In genomic region chr6:135269626-135270025, GRCm38 (mm10) we compare ENCODE assay signal across 28 mouse cellular contexts. TPM values are rescaled to one million over a fixed set of nuclear protein-coding genes. Genes with fewer than 3 reads are reported as not detected.
DNase-seq lines count a peak whose midpoint lies in the region; ATAC-seq and TF ChIP-seq lines count a peak whose summit lies in the region.
"Had no signal": no experiment of that assay in that cellular context is flagged by ENCODE, and none has a peak within 500 bp of the region (broad histone marks: within the 10 kb centered on the region; RNA-seq: fewer than 3 reads in every experiment).

No protein-coding gene starts in this region.

- no peak overlapping the region for H3K4me3 ChIP-seq in kidney, embryonic 15.5 days (replicated peaks)
- no peak overlapping the region for H3K4me3 ChIP-seq in lung, embryonic 16.5 days (ENCODE audit: low read length)
- H3K4me3 ChIP-seq in stomach, embryonic 15.5 days (replicated peaks), result no peak overlapping the region
- H3K4me3 ChIP-seq in stomach, postnatal 0 days (ENCODE audit: low read depth, low read length), result no peak overlapping the region
- H3K4me3 ChIP-seq: embryonic facial prominence, embryonic 10.5 days; embryonic facial prominence, embryonic 13.5 days; erythroblast, embryonic 14.5 days; forebrain, embryonic 12.5 days; forebrain, embryonic 15.5 days; heart, adult 2 months; heart, embryonic 15.5 days had no signal

- H3K9me3 ChIP-seq in kidney, embryonic 15.5 days (replicated peaks), result no peaks in the 10 kb centered on the region
- H3K9me3 ChIP-seq in lung, embryonic 16.5 days (ENCODE audit: control insufficient read depth, low read length), result no peaks in the 10 kb centered on the region
- no peaks in the 10 kb centered on the region for H3K9me3 ChIP-seq in stomach, embryonic 15.5 days
- no peaks in the 10 kb centered on the region for H3K9me3 ChIP-seq in stomach, postnatal 0 days (ENCODE audit: control insufficient read depth, low read length)
- H3K9me3 ChIP-seq: embryonic facial prominence, embryonic 10.5 days; embryonic facial prominence, embryonic 13.5 days; forebrain, embryonic 12.5 days; forebrain, embryonic 15.5 days; heart, embryonic 15.5 days had no signal

- TF ChIP-seq EP300 in stomach, postnatal 0 days (optimal IDR thresholded peaks at IDR 0.05), result no peak

- no peak overlapping the region for H3K9ac ChIP-seq in kidney, embryonic 15.5 days
- no peak overlapping the region for H3K9ac ChIP-seq in lung, embryonic 16.5 days (ENCODE audit: low read length)
- no peak overlapping the region for H3K9ac ChIP-seq in stomach, embryonic 15.5 days
- H3K9ac ChIP-seq in stomach, postnatal 0 days (ENCODE audit: low read length), result no peak overlapping the region
- H3K9ac ChIP-seq: embryonic facial prominence, embryonic 13.5 days; forebrain, embryonic 12.5 days; forebrain, embryonic 15.5 days; heart, embryonic 15.5 days; hindbrain, embryonic 14.5 days had no signal

- TF ChIP-seq CTCF in stomach, postnatal 0 days (IDR thresholded peaks at IDR 0.05; ENCODE audit: low read depth), result no peak
- no peak for TF ChIP-seq CTCF in brain, embryonic 14.5 days (IDR thresholded peaks at IDR 0.05; ENCODE audit: borderline replicate concordance, extremely low read depth, insufficient read depth, insufficient read length)

- no peak overlapping the region for H3K27ac ChIP-seq in kidney, embryonic 15.5 days
- 0 out of 2 replicates have a peak overlapping the region, but pooled peaks have one; percentile 18 for H3K27ac ChIP-seq in lung, embryonic 16.5 days (ENCODE audit: low read length)
- no peak overlapping the region for H3K27ac ChIP-seq in stomach, embryonic 15.5 days
- no peak overlapping the region for H3K27ac ChIP-seq in stomach, postnatal 0 days (replicated peaks)
- H3K27ac ChIP-seq: embryonic facial prominence, embryonic 10.5 days; embryonic facial prominence, embryonic 13.5 days; forebrain, embryonic 12.5 days; forebrain, embryonic 15.5 days; heart, adult 2 months; heart, embryonic 15.5 days; hindbrain, embryonic 14.5 days; hindbrain, postnatal 0 days had no signal

- H3K27me3 ChIP-seq in kidney, embryonic 15.5 days, result no peaks in the 10 kb centered on the region
- H3K27me3 ChIP-seq in lung, embryonic 16.5 days (ENCODE audit: control insufficient read depth, insufficient read depth, low read depth, low read length), result no peaks in the 10 kb centered on the region
- H3K27me3 ChIP-seq in stomach, embryonic 15.5 days (replicated peaks), result no peaks in the 10 kb centered on the region
- H3K27me3 ChIP-seq in stomach, postnatal 0 days (ENCODE audit: control insufficient read depth, insufficient read depth, low read length), result no peaks in the 10 kb centered on the region
- H3K27me3 ChIP-seq: embryonic facial prominence, embryonic 13.5 days; forebrain, embryonic 15.5 days; heart, embryonic 15.5 days had no signal

- H3K4me2 ChIP-seq in kidney, embryonic 15.5 days, result no peak overlapping the region
- no peak overlapping the region for H3K4me2 ChIP-seq in lung, embryonic 16.5 days (ENCODE audit: low read depth, low read length)
- H3K4me2 ChIP-seq in stomach, embryonic 15.5 days, result no peak overlapping the region
- no peak overlapping the region for H3K4me2 ChIP-seq in stomach, postnatal 0 days (replicated peaks; ENCODE audit: low read depth)
- H3K4me2 ChIP-seq: embryonic facial prominence, embryonic 13.5 days; forebrain, embryonic 12.5 days; forebrain, embryonic 15.5 days; heart, embryonic 11.5 days; heart, embryonic 15.5 days; hindbrain, embryonic 14.5 days had no signal

- H3K4me1 ChIP-seq in kidney, embryonic 15.5 days, result peaks cover 12% of the 10 kb centered on the region
- H3K4me1 ChIP-seq in lung, embryonic 16.5 days (replicated peaks; ENCODE audit: control insufficient read depth, insufficient read depth, low read length), result peaks cover 10% of the 10 kb centered on the region
- no peaks in the 10 kb centered on the region for H3K4me1 ChIP-seq in stomach, embryonic 15.5 days
- H3K4me1 ChIP-seq in stomach, postnatal 0 days (replicated peaks; ENCODE audit: control insufficient read depth, insufficient read depth), result no peaks in the 10 kb centered on the region
- H3K4me1 ChIP-seq: forebrain, embryonic 15.5 days had no signal

- WGBS in kidney, embryonic 15.5 days, result 38% methylated on average over 6 of the region's 6 CpGs
- 54% methylated on average over 6 of the region's 6 CpGs for WGBS in lung, embryonic 16.5 days
- WGBS in stomach, embryonic 15.5 days, result 56% methylated on average over 6 of the region's 6 CpGs
- 58% methylated on average over 6 of the region's 6 CpGs for WGBS in stomach, postnatal 0 days

- H3K36me3 ChIP-seq in kidney, embryonic 15.5 days, result no peaks in the 10 kb centered on the region
- H3K36me3 ChIP-seq in lung, embryonic 16.5 days (ENCODE audit: control insufficient read depth, insufficient read depth, low read length), result no peaks in the 10 kb centered on the region
- H3K36me3 ChIP-seq in stomach, embryonic 15.5 days, result no peaks in the 10 kb centered on the region
- H3K36me3 ChIP-seq in stomach, postnatal 0 days (ENCODE audit: control insufficient read depth, insufficient read depth, low read length), result no peaks in the 10 kb centered on the region
- H3K36me3 ChIP-seq: embryonic facial prominence, embryonic 10.5 days; embryonic facial prominence, embryonic 13.5 days; forebrain, embryonic 12.5 days; forebrain, embryonic 15.5 days; heart, embryonic 15.5 days had no signal

- no peak for TF ChIP-seq POLR2A in brain, embryonic 14.5 days (IDR thresholded peaks at IDR 0.05; ENCODE audit: borderline replicate concordance, extremely low read depth, insufficient read depth, insufficient read length, poor library complexity, severe bottlenecking)

- 0 out of 2 replicates have a peak, but pooled peaks have one; percentile 19 for ATAC-seq in kidney, embryonic 15.5 days (replicated peaks; ENCODE audit: low FRiP score)
- no peak for ATAC-seq in lung, embryonic 16.5 days (ENCODE audit: low read depth)
- ATAC-seq in stomach, embryonic 15.5 days (ENCODE audit: insufficient read depth, low FRiP score, low read depth), result 0 out of 2 replicates have a peak, but pooled peaks have one; percentile 18
- no peak for ATAC-seq in stomach, postnatal 0 days (ENCODE audit: low FRiP score, low TSS enrichment)
- ATAC-seq: CD4-positive, CD25-positive, alpha-beta regulatory T cell, adult 4 months; forebrain, embryonic 15.5 days; hindbrain, postnatal 0 days had no signal

- no peak for DNase-seq in kidney, adult 11 months
- DNase-seq in lung, postnatal 14 days, result no peak
- no peak for DNase-seq in stomach, postnatal 0 days (ENCODE audit: low spot score)
- peak; percentile 51 for DNase-seq in brain, embryonic 14.5 days (ENCODE audit: low read depth)
- DNase-seq in urinary bladder, postnatal 4 days (ENCODE audit: low spot score in 2 of 2), result no peak
- DNase-seq: adrenal gland, postnatal 14 days; cerebellum, adult 11-12 months; cerebellum, adult 8-10 months; cerebellum, postnatal 10 days; cerebellum, postnatal 36 days; embryo, embryonic 11 days; gastrocnemius, postnatal 25 days; heart, adult 2 months; heart, postnatal 10 days; heart, postnatal 36 days had no signal

RNA-seq across cellular contexts. Expression of gene Gsg1, which starts 15.5 kb away (rescaled TPM):
- polyA plus RNA-seq in kidney, embryonic 15.5 days (2015; fragmentation: Nextera tagmentation; extraction: Ambion mirVana), result 0.63 and 0.71 TPM in 2 replicates
- polyA plus RNA-seq in lung, embryonic 16.5 days (2015; fragmentation: Nextera tagmentation; extraction: Ambion mirVana), result 7.0 and 7.6 TPM in 2 replicates
- polyA plus RNA-seq in stomach, embryonic 15.5 days (2015; fragmentation: Nextera tagmentation; extraction: Ambion mirVana), result 0.17 and 0.72 TPM in 2 replicates
- 0.50 and 0.80 TPM in 2 replicates for polyA plus RNA-seq in stomach, postnatal 0 days (2015; fragmentation: Nextera tagmentation; extraction: Ambion mirVana)
- polyA plus RNA-seq in brain, embryonic 14.5 days (2012; rRNA removed), result 0.27 and 0.44 TPM in 2 replicates
- polyA plus RNA-seq: CD4-positive, CD25-positive, alpha-beta regulatory T cell, adult 4 months; erythroblast, embryonic 14.5 days had no signal

RNA-seq across cellular contexts. Expression of gene Pbp2, which starts 40.6 kb away (rescaled TPM):
- 0.16 and 0.17 TPM in 2 replicates for polyA plus RNA-seq in kidney, embryonic 15.5 days (2015; fragmentation: Nextera tagmentation; extraction: Ambion mirVana)
- polyA plus RNA-seq in lung, embryonic 16.5 days (2015; fragmentation: Nextera tagmentation; extraction: Ambion mirVana), result 0.15 and 0.49 TPM in 2 replicates
- polyA plus RNA-seq in stomach, embryonic 15.5 days (2015; fragmentation: Nextera tagmentation; extraction: Ambion mirVana), result 1.0 and 4.0 TPM in 2 replicates
- 3.5 and 4.5 TPM in 2 replicates for polyA plus RNA-seq in stomach, postnatal 0 days (2015; fragmentation: Nextera tagmentation; extraction: Ambion mirVana)
- polyA plus RNA-seq in brain, embryonic 14.5 days (2012; rRNA removed), result 0.08 TPM in 1 of 2 replicates, not detected in the other
- polyA plus RNA-seq: CD4-positive, CD25-positive, alpha-beta regulatory T cell, adult 4 months; embryonic facial prominence, embryonic 10.5 days; embryonic facial prominence, embryonic 13.5 days; erythroblast, embryonic 14.5 days; forebrain, embryonic 12.5 days; forebrain, embryonic 15.5 days; heart, adult 2 months; heart, embryonic 11.5 days; hindbrain, postnatal 0 days had no signal

Comparison
In these comparisons a context has a peak if more than half of its experiments do, and no peak if none do; other contexts are left out.
1. ATAC-seq: peak in kidney, embryonic 15.5 days (single experiment) and stomach, embryonic 15.5 days (single experiment); none in lung, embryonic 16.5 days (single experiment) and stomach, postnatal 0 days (single experiment).